Mouse (Mus musculus): Measurements from ENCODE around the gene Olfr1031. TPM values are rescaled to one million over a fixed set of nuclear protein-coding genes. Genes with fewer than 3 reads are reported as not detected.
"Not testable (repeated sequence)": the region's sequence is repeated elsewhere in the genome, so short reads cannot be mapped to it uniquely, and the experiment has no call there.

The Olfr1031 gene
- total RNA-seq (2021) = not detected
- long read RNA-seq, experiment 1 = 0 reads
- long read RNA-seq, experiment 2 = 0 reads

- no peak for DNase-seq (ENCODE audit: low spot score)
These were observed at the start of gene Olfr1031 for GRCm38 (mm10) chr2:85990004-85990403. Gene Olfr1031 (plus strand): TSS chr2:85990304.

GRCm38 (mm10) chr2:85950137-85950536 lies 40.0 kb upstream of the Olfr1031 start, which contains the start of gene Olfr1028:
Gene Olfr1028 (plus strand): TSS chr2:85950437.
- DNase-seq (ENCODE audit: low spot score) = no peak

GRCm38 (mm10) chr2:85973595-85973994 lies 16.5 kb upstream of the Olfr1031 start, which contains the start of gene Olfr1029:
Gene Olfr1029 (plus strand): TSS chr2:85973895.
- no peak for DNase-seq (ENCODE audit: low spot score)

- DNase-seq (ENCODE audit: low spot score) = no peak
These were observed 11.1 kb upstream of the Olfr1031 start, which contains the start of gene Olfr1030 for GRCm38 (mm10) chr2:85978976-85979375. Gene Olfr1030 (plus strand): TSS chr2:85979276.

GRCm38 (mm10) chr2:86005240-86005639 lies 15.1 kb downstream of the Olfr1031 start, which contains the start of gene Olfr1032:
Gene Olfr1032 (plus strand): TSS chr2:86005540.
- DNase-seq (ENCODE audit: low spot score) = no peak

- DNase-seq (ENCODE audit: low spot score) = not testable (repeated sequence)
These were observed 30.3 kb downstream of the Olfr1031 start, which contains the start of gene Olfr1033 for GRCm38 (mm10) chr2:86020406-86020805. Gene Olfr1033 (plus strand): TSS chr2:86020633.

GRCm38 (mm10) chr2:86021518-86021917 lies 31.4 kb downstream of the Olfr1031 start:
- not testable (repeated sequence) for DNase-seq (ENCODE audit: low spot score)

Other genes starting within 250 kb of the Olfr1031 start
- gene Olfr1012, start 227.5 kb upstream of the Olfr1031 start, total RNA-seq (2021) = not detected
- not detected for gene Olfr1013, start 223.2 kb upstream of the Olfr1031 start, total RNA-seq (2021)
- not detected for gene Olfr1014, start 217.6 kb upstream of the Olfr1031 start, total RNA-seq (2021)
- gene Olfr1015, start 208.3 kb upstream of the Olfr1031 start, total RNA-seq (2021) = not detected
- gene Olfr1016, start 187.8 kb upstream of the Olfr1031 start, total RNA-seq (2021) = not detected
- not detected for gene Olfr1018, start 171.8 kb upstream of the Olfr1031 start, total RNA-seq (2021)
- not detected for gene Olfr1019, start 144.8 kb upstream of the Olfr1031 start, total RNA-seq (2021)
- not detected for gene Olfr1020, start 143.3 kb upstream of the Olfr1031 start, total RNA-seq (2021)
- not detected for gene Olfr1022, start 121.7 kb upstream of the Olfr1031 start, total RNA-seq (2021)
- gene Olfr1023, start 104.7 kb upstream of the Olfr1031 start, total RNA-seq (2021) = not detected
- not detected for gene Olfr1024, start 85.3 kb upstream of the Olfr1031 start, total RNA-seq (2021)
- gene Olfr1025-ps1, start 75.1 kb upstream of the Olfr1031 start, total RNA-seq (2021) = not detected
- not detected for gene Olfr1026, start 68.7 kb upstream of the Olfr1031 start, total RNA-seq (2021)
- gene Olfr1028, start 39.9 kb upstream of the Olfr1031 start, total RNA-seq (2021) = not detected
- not detected for gene Olfr1029, start 16.4 kb upstream of the Olfr1031 start, total RNA-seq (2021)
- gene Olfr1030, start 11.0 kb upstream of the Olfr1031 start, total RNA-seq (2021) = not detected
- not detected for gene Olfr1032, start 15.2 kb downstream of the Olfr1031 start, total RNA-seq (2021)
- gene Olfr1033, start 30.3 kb downstream of the Olfr1031 start, total RNA-seq (2021) = under 1 TPM in 1 of 2 experiments, not detected in 1; 1.00 TPM
- gene Olfr1034, start 55.6 kb downstream of the Olfr1031 start, total RNA-seq (2021) = not detected
- gene Olfr1036, start 83.7 kb downstream of the Olfr1031 start, total RNA-seq (2021) = not detected
- not detected for gene Olfr1037, start 97.1 kb downstream of the Olfr1031 start, total RNA-seq (2021)
- not detected for gene Olfr1039, start 145.6 kb downstream of the Olfr1031 start, total RNA-seq (2021)
- not detected for gene Olfr1040, start 156.4 kb downstream of the Olfr1031 start, total RNA-seq (2021)
- not detected for gene Olfr1042, start 171.5 kb downstream of the Olfr1031 start, total RNA-seq (2021)
- gene Olfr1043, start 177.2 kb downstream of the Olfr1031 start, total RNA-seq (2021) = not detected
- not detected for gene Olfr1044, start 187.5 kb downstream of the Olfr1031 start, total RNA-seq (2021)
- gene Olfr52, start 195.4 kb downstream of the Olfr1031 start, total RNA-seq (2021) = not detected
- not detected for gene Olfr1045, start 212.7 kb downstream of the Olfr1031 start, total RNA-seq (2021)
- not detected for gene Olfr1046, start 229.0 kb downstream of the Olfr1031 start, total RNA-seq (2021)
- gene Olfr1047, start 241.1 kb downstream of the Olfr1031 start, total RNA-seq (2021) = not detected
- gene Olfr1048, start 250.0 kb downstream of the Olfr1031 start, total RNA-seq (2021) = not detected